Mouse (Mus musculus) forebrain, embryonic 10.5 days (tissue): ENCODE measurements around the gene Rpl27. TPM values are rescaled to one million over a fixed set of nuclear protein-coding genes. Genes with fewer than 3 reads are reported as not detected.
"Not testable (repeated sequence)": the region's sequence is repeated elsewhere in the genome, so short reads cannot be mapped to it uniquely, and the experiment has no call there.

Source experiments
- DNase-seq: peaks from one replicate; pipeline ENCODE4 v3.0.0-alpha.2; 2017; ENCODE audit warnings: low spot score; ENCODE audit errors: extremely low spot score
- H3K27ac ChIP-seq: fragments of 300-500 bp; sonication (generic); 2 replicates; pipeline ENCODE4 v1.5.1; 2016; ENCODE audit warnings: mild to moderate bottlenecking
- H3K27me3 ChIP-seq: fragments of 300-500 bp; sonication (generic); 2 replicates; pipeline ENCODE4 v1.6.1; 2016; ENCODE audit warnings: mild to moderate bottlenecking; ENCODE audit not compliant: poor library complexity, severe bottlenecking
- H3K36me3 ChIP-seq: fragments of 300-500 bp; sonication (generic); replicated peaks from 2 replicates; pipeline ENCODE4 v1.6.1; 2016; ENCODE audit warnings: mild to moderate bottlenecking, moderate library complexity
- H3K4me1 ChIP-seq: fragments of 300-500 bp; sonication (generic); 2 replicates; pipeline ENCODE4 v1.6.1; 2016
- H3K4me3 ChIP-seq: fragments of 300-500 bp; sonication (generic); 2 replicates; pipeline ENCODE4 v1.5.1; 2016; ENCODE audit warnings: mild to moderate bottlenecking, moderate library complexity
- H3K9me3 ChIP-seq: fragments of 300-500 bp; sonication (generic); 2 replicates; pipeline ENCODE4 v1.6.1; 2016; ENCODE audit warnings: mild to moderate bottlenecking, moderate library complexity
- WGBS: fragments of 180-500 bp; shearing (Covaris S2); methylation state at CpG from one replicate; pipeline ENCODE4 v1.1.7; 2016; 5-methylcytosine and 5-hydroxymethylcytosine counted together
- polyA plus RNA-seq: library from polyadenylated mRNA; unstranded; fragments of >200 nt; fragmentation: Nextera tagmentation; extraction: Ambion mirVana; gene quantifications from 2 replicates; pipeline ENCODE4 v1.2.1, GENCODE M21; 2016

Gene Rpl27
- polyA plus RNA-seq, 1 experiment from 2014 or later = 505 TPM

DNA sequence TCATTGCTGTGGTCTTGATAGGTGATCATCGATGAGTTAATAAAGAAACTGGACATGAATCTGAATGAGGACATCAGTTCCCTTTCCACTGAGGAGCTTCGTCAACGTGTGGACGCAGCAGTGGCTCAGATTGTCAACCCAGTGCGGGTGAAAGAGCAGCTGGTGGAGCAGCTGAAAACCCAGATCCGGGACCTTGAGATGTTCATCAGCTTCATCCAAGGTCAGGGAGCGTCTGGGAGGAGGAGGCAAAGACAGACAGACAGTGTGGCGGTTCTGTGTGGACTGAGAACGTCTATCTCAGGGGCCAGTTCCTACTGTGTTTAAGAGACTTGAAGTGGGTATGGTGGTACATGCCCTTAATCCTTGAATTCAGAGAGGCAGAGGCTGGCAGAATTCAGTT lies 10.8 kb upstream of the Rpl27 start:
- no peak for DNase-seq
- no peaks in the 10 kb centered on the region for H3K9me3 ChIP-seq
- H3K4me1 ChIP-seq = peaks cover 8% of the 10 kb centered on the region
- no peak overlapping the region for H3K4me3 ChIP-seq
- H3K27ac ChIP-seq = no peak overlapping the region
- H3K27me3 ChIP-seq = no peaks in the 10 kb centered on the region
- H3K36me3 ChIP-seq = peaks cover 74% of the 10 kb centered on the region
- WGBS = 94% methylated on average over 9 of the region's 9 CpGs

- no peaks in the 10 kb centered on the region for H3K4me1 ChIP-seq
- no peak overlapping the region; the same call in 1 of the 2 replicates for H3K4me3 ChIP-seq
- H3K27me3 ChIP-seq = no peaks in the 10 kb centered on the region
- H3K36me3 ChIP-seq = peaks cover 74% of the 10 kb centered on the region
- 95% methylated on average over 13 of the region's 13 CpGs for WGBS
- no peak for DNase-seq
- no peaks in the 10 kb centered on the region for H3K9me3 ChIP-seq
- no peak overlapping the region for H3K27ac ChIP-seq
Measured at GRCm38 (mm10) chr11:101433396-101433795, 8.7 kb upstream of the Rpl27 start.

DNA sequence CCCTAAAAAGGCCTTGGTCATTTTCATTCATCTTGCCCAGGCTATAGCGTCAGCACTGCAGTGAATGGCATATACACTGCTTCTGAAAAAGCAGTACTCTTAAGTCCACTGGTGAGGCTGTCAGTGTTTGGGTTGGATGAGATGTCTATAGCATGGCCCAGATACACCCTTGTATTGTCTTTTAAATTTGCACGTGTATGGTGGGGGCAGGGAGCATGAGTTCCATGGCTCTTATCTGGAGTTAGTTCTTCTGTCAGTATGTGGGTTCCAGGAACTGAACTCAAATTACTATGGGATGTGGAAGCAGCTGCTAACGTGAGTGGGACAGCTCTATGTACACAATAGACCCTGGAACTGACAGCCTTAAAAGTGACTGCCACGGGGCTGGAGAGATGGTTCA lies 6.3 kb upstream of the Rpl27 start:
- Histone ChIP-seq H3K36me3 (peaks cover 53% of the 10 kb centered on the region), H3K27ac (no peak overlapping the region), H3K9me3 (no peaks in the 10 kb centered on the region), H3K4me1 (no peaks in the 10 kb centered on the region), H3K4me3 (no peak overlapping the region), H3K27me3 (no peaks in the 10 kb centered on the region)
- 87% methylated on average over 4 of the region's 4 CpGs for WGBS
- no peak for DNase-seq

DNA sequence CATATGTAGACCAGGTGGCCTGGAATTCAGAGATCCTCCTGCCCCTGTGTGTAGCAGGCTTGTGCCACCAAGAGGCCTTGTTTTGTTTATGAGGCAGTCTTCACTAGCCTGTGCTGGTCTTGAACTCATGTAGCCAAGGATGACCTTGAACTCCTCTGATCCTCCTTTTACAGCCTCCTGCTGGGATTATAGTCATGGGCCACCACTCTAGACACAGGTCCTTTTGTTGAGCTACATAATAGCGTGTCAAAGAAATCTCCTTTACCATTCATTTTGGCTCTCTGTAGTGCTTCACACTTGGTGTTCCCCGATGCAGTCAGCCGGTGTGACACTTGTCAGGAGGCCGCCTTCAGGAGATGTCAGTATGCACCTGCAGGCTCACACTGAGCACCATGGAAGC lies 5.2 kb upstream of the Rpl27 start:
- no peaks in the 10 kb centered on the region for H3K27me3 ChIP-seq
- H3K27ac ChIP-seq = no peak overlapping the region
- peaks cover 42% of the 10 kb centered on the region for H3K36me3 ChIP-seq
- no peaks in the 10 kb centered on the region for H3K9me3 ChIP-seq
- DNase-seq = no peak
- H3K4me1 ChIP-seq = 0 out of 2 replicates have a peak, but pooled peaks cover 2% of the 10 kb centered on the region
- 66% methylated on average over 4 of the region's 4 CpGs for WGBS
- H3K4me3 ChIP-seq = no peak overlapping the region

DNA sequence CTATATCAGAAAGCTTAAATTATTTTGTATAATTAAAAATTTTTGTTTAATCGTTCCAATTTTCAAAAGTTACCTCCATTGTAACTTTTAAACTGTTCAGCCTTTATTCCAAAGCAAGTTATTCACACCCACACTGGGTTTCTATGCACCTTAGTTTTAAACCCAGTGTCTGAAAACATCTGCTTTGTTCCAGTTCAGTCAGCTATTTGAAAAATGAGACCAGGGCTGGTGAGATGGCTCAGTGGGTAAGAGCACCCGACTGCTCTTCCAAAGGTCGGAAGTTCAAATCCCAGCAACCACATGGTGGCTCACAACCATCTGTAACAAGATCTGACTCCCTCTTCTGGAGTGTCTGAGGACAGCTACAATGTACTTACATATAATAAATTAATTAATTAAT lies 4.1 kb upstream of the Rpl27 start:
- H3K27ac ChIP-seq, H3K4me1 ChIP-seq, H3K9me3 ChIP-seq, DNase-seq, H3K4me3 ChIP-seq, H3K27me3 ChIP-seq: not testable (repeated sequence)
- peaks cover 35% of the 10 kb centered on the region for H3K36me3 ChIP-seq
- WGBS = 55% methylated on average over 3 of the region's 3 CpGs

DNA sequence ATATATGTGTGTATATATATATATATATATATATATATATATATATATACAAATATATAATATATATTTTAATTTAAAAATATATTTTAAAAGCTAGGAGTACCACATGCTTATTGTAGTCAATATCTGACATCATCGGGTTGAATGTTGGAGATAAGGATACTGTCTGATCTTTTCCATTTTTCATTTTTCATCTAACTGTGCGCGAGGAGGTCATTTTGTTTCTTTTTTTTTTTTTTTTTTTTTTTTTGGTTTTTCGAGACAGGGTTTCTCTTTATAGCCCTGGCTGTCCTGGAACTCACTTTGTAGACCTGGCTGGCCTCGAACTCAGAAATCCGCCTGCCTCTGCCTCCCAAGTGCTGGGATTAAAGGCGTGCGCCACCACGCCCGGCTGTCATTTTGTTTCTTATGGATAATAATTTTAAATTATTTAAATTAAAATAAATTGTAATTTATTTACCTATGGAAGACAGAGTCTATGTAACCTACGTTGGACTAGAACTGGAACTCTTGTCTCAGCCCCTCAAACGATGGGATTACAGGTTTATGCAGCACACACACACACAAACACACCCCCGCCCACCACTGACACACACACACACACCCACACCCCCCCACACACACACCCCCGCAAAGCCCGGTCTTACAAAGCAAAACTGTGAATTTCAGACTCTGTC lies 510 bp upstream of the Rpl27 start:
- not testable (repeated sequence) for H3K27me3 ChIP-seq, DNase-seq, H3K9me3 ChIP-seq
- peak overlapping the region; percentile 89 for H3K4me3 ChIP-seq
- H3K36me3 ChIP-seq = peaks cover 35% of the 10 kb centered on the region
- peak overlapping the region; percentile 98 for H3K27ac ChIP-seq
- WGBS = 38% methylated on average over 15 of the region's 15 CpGs
- peaks cover 21% of the 10 kb centered on the region for H3K4me1 ChIP-seq

GRCm38 (mm10) chr11:101442760-101443159 lies 662 bp downstream of the Rpl27 start:
- H3K4me3 ChIP-seq = peak overlapping the region; percentile 89
- WGBS = 2% methylated on average over 14 of the region's 14 CpGs
- H3K9me3 ChIP-seq = no peaks in the 10 kb centered on the region
- peaks cover 39% of the 10 kb centered on the region for H3K36me3 ChIP-seq
- no peak for DNase-seq
- peaks cover 21% of the 10 kb centered on the region for H3K4me1 ChIP-seq
- peak overlapping the region; percentile 98 for H3K27ac ChIP-seq
- H3K27me3 ChIP-seq = no peaks in the 10 kb centered on the region

DNA sequence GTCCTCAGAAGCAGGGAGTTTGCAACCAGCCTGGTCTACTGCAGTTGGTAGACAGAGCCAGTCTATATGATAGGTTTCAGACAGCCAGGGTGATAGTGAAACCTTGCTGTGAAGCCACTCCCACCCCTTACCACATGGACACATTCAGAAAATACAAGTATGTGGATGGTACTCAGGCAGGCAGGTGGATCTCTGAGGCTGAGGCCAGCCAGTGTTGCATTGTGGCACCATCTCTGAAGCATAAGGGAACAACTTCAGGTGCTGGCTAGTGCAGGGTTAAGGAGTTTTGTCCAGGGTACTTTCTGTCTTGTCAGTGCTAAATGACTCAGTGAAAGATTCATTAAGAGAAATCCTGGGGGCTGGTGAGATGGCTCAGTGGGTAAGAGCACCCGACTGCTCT lies 4.2 kb downstream of the Rpl27 start:
- Histone ChIP-seq H3K4me3 (no peak overlapping the region), H3K36me3 (peaks cover 39% of the 10 kb centered on the region), H3K4me1 (peaks cover 27% of the 10 kb centered on the region), H3K27ac (no peak overlapping the region), H3K27me3 (no peaks in the 10 kb centered on the region), H3K9me3 (no peaks in the 10 kb centered on the region)
- WGBS = 82% methylated on average over 1 of the region's 1 CpGs
- DNase-seq = no peak

DNA sequence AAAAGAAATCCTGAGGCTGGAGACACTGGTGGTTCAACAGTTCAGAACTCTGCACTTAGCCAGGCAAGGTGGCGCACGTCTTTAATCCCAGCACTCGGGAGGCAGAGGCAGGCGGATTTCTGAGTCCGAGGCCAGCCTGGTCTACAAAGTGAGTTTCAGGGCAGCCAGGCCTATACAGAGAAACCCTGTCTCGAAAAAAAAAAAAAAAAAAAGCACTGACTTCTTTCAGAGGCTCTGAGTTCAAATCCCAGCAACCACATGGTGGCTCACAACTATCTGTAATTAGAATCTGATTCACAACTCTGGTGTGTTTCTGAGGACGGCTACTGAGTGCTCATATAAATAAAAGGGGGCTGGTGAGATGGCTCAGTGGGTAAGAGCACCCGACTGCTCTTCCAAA lies 4.8 kb downstream of the Rpl27 start:
- Histone ChIP-seq H3K36me3 (peaks cover 39% of the 10 kb centered on the region), H3K4me1 (peaks cover 30% of the 10 kb centered on the region)
- not testable (repeated sequence) for H3K4me3 ChIP-seq, H3K27me3 ChIP-seq, DNase-seq, H3K27ac ChIP-seq, H3K9me3 ChIP-seq
- WGBS = 92% methylated on average over 8 of the region's 8 CpGs

GRCm38 (mm10) chr11:101447786-101448185 lies 5.7 kb downstream of the Rpl27 start:
- 89% methylated on average over 5 of the region's 5 CpGs for WGBS
- Histone ChIP-seq H3K27me3 (no peaks in the 10 kb centered on the region), H3K27ac (no peak overlapping the region), H3K36me3 (peaks cover 39% of the 10 kb centered on the region), H3K4me1 (peaks cover 34% of the 10 kb centered on the region), H3K4me3 (peak overlapping the region; percentile 32; the same call in 1 of the 2 replicates), H3K9me3 (no peaks in the 10 kb centered on the region)
- no peak for DNase-seq

DNA sequence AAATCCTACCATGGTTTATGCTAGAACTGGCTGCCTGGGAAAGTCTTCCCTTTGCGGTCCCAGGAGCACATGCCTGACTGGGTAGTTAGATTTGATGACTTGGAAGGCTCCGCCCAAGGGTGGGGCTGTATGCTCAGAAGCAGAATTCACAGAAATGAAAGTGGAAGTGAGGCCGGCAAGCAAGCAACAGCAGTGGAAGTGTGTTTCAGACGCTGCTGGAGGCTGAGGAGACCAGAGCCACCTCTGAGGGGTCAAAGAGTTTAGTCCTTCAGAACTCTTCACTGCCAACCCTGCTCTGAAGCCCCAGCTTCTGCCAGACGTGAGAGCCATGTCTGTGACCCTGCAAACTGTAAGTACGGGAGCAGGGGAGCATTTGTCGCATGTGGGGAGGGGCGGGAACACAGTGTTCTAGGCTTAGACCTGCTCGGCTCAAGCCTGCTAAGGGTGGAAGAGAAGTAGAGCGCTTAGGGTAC lies 6.2 kb downstream of the Rpl27 start, which contains the start of gene Ifi35:
Gene Ifi35 (plus strand): TSS at position 134 of the 473 bp plus-strand sequence.
- Histone ChIP-seq H3K4me1 (peaks cover 29% of the 10 kb centered on the region), H3K4me3 (peak within 1 kb of the TSS; percentile 32), H3K9me3 (no peaks in the 10 kb centered on the region), H3K36me3 (peaks cover 34% of the 10 kb centered on the region), H3K27me3 (no peaks in the 10 kb centered on the region), H3K27ac (no peak within 1 kb of the TSS)
- DNase-seq = no peak
- 53% methylated on average over 10 of the region's 10 CpGs for WGBS

- Histone ChIP-seq H3K27me3 (no peaks in the 10 kb centered on the region), H3K36me3 (peaks cover 28% of the 10 kb centered on the region), H3K4me3 (peak overlapping the region; percentile 32; the same call in 1 of the 2 replicates), H3K9me3 (no peaks in the 10 kb centered on the region), H3K27ac (no peak overlapping the region), H3K4me1 (peaks cover 23% of the 10 kb centered on the region)
- 88% methylated on average over 4 of the region's 4 CpGs for WGBS
- no peak for DNase-seq
Measured at GRCm38 (mm10) chr11:101448899-101449298, 6.8 kb downstream of the Rpl27 start.

GRCm38 (mm10) chr11:101449596-101449995 lies 7.5 kb downstream of the Rpl27 start:
- not testable (repeated sequence) for DNase-seq, H3K9me3 ChIP-seq
- 90% methylated on average over 4 of the region's 4 CpGs for WGBS

More at GRCm38 (mm10) chr11:101449596-101449995, 7.5 kb downstream of the Rpl27 start:
- not testable (repeated sequence) for H3K4me3 ChIP-seq, H3K27me3 ChIP-seq, H3K27ac ChIP-seq
- Histone ChIP-seq H3K4me1 (peaks cover 23% of the 10 kb centered on the region), H3K36me3 (peaks cover 21% of the 10 kb centered on the region)
